Mouse (Mus musculus): Measurements from ENCODE around the gene Nutm1.

Nutm1 gene

DNA sequence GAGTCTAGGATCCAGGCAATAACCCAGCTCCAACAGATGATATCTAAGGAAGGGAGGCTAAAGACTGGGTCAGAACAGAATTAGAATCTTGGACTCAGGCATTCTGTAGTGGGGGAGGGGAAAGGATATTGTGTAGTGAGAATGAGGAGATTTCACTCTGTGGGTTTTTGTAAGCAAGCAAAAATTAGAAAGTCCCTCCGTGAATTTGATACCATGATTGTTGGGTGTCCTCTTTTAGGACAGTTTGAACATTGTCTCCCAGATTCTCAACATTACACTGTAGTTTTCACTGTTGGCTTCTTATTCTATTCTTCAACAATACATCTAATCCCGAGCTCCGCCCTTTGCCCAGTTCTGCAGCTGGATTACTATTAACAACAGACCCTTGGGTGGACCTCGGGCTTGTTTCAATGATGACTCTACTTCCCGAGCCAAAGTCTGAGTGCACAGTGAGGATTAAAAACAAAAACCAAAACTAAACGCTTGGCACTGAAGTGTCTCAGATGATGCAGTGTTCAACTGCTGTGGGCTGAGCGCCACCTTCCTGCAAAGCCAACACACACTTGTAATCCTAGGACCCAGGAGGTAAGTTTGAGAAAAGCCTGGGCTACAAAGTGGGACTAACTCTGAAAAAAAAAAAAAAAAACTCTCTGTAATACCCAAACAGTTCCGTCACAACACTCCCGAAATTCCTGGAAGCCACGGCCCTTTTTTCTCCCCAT, at the start of gene Nutm1:
Gene Nutm1 (minus strand): TSS at position 51 of the 722 bp plus-strand sequence.
- 63% methylated on average over 10 of the region's 10 CpGs for WGBS

DNA sequence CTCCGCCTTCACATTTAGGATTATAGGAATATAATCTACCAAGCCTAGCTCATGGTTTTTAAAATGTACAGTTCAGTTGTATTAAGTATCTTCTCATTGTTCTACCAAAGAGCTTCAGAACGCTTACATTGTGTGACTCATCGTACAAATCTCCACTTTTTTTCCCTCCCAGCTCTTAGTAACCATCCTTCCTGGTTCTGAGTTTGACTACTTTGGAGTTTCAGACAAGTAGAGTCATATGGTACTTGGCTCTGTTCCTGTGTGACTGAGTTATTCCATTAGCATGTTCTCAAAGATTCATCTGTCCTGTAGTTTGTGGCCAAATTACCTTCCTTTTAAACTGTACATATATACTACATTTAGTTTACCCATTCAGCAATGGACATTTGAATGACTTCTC, 49.6 kb upstream of the Nutm1 start:
- whole genome bisulfite sequencing, result 55% methylated on average over 3 of the region's 3 CpGs

DNA sequence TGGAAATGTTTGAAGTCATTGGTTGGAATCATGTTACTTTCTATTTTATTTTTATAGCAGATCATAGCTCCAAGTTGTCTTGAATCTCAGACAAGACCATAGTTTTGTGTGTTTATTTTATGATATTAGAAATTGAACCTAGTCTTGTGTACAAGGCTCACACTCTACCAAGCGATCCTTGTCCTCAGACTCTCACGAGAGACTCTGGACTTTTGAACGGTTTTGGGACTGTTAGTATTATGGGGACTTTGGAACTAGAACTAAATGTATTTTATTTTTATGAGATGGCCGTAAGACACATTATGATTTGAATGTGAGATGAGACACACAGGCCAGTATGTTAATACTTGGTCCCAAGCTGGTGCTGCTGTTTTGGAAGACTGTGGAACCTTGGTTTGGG, 39.1 kb upstream of the Nutm1 start:
- 87% methylated on average over 4 of the region's 4 CpGs for WGBS

DNA sequence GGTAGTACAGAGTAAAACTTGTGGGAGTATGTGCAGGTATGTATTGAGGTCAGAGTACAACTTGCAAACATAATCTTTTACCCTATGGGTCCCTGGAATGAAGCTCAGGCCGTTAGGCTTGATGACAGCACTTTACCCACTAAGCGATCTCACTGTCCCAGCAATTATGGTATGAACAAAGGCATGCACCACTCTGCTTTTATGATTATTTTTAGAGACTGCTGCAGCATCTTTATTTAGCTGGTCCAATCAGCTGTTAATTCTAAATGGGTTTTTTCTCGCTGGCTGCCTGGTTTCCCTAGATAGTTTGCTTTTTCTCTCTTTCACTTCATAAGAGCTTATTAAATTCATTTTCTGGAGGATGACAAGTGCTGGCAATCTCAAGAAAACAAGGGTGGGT, 37.1 kb upstream of the Nutm1 start:
- 40% methylated on average over 3 of the region's 3 CpGs for WGBS

DNA sequence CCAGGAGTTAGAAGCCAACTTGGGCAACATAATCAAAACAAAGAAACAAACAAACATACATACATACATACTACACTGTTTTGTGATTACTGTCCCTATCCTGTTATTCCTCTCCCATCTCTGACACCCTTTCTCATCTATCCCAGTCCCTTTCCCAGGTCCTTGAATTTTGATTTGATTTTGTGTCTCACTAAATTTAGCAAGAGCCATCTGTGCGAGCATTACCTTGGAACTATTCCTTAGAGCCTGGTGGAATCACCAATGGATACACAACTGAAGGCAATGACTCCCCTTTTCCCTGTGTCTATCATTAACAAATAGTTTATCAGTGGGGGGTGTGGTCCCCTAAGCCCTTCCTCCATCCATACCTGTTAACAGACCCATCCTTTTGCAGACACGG, 33.7 kb upstream of the Nutm1 start:
- 48% methylated on average over 2 of the region's 2 CpGs for WGBS

DNA sequence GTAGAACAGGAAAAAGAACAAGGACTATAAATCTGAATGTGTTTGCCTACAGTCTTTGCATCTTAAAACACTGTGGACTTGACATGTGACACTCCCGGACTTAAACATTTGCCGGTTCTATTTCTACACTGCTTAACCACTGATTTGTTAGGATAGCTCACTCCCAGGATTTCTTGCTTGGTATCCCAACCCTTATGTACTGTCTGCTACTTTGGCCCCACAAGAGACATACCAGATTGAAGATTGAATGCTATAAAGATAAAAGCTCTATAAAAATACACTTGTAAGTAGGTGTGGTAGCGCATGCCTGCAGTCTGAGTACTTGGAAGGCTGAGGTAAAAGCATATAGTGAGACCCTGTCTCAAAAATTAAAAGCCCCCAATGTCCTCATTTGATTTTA, 30.4 kb upstream of the Nutm1 start:
- 55% methylated on average over 3 of the region's 3 CpGs for WGBS

DNA sequence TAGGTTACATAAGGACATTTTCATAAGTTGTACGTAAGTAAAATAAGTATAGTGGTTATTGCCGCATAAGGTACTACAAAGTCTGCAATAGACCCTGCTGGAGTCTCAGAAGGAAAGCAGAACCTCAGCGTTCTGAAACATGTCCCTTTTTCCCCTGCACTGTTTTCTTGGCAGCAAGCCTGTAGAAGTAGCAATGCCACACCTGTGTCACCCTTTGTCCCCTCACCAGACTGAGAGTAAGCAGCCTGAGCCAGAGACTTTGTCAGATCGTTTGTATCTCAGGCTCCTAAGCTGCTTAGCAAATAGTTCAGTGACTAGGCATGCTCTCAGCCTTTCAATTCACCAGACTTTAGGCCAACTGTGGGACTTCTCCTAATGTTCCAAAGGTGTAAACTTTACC, 28.0 kb upstream of the Nutm1 start:
- WGBS, result 54% methylated on average over 4 of the region's 4 CpGs

DNA sequence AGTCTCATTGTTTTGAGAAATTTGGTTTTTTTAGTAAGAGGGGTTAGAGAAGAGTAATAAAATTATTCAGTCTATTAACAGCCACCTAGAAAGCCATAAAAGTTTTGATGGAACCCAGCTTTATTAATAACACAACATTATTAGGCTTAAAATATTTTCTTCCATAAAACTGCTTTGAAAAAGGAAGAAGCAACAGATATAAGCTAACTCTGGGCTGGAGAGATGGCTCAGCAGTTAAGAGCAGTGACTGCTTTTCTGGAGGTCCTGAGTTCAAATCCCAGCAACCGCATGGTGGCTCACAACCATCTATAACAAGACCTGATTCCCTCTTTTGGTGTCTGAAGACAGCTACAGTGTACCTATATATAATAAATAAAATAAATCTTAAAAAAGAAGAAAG, 27.0 kb upstream of the Nutm1 start:
- 100% methylated on average over 1 of the region's 1 CpGs for WGBS

DNA sequence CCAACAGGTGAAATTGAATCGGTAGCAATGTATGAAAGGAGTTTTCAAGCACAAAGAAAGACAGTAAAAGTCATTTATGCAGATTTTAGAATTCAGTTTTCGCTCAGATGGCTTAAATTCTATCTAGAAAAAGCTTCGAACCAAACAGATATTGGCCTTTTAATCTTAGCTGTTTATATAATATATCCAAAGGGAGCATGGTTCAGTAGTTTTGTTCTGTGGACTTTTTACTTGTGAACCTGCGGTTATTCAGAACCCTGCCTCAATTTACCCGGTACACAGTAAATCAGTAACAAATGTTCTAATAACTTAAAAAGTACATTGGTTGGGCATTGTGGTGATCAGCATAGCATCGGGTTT, 25.9 kb upstream of the Nutm1 start:
- 60% methylated on average over 6 of the region's 6 CpGs for WGBS

DNA sequence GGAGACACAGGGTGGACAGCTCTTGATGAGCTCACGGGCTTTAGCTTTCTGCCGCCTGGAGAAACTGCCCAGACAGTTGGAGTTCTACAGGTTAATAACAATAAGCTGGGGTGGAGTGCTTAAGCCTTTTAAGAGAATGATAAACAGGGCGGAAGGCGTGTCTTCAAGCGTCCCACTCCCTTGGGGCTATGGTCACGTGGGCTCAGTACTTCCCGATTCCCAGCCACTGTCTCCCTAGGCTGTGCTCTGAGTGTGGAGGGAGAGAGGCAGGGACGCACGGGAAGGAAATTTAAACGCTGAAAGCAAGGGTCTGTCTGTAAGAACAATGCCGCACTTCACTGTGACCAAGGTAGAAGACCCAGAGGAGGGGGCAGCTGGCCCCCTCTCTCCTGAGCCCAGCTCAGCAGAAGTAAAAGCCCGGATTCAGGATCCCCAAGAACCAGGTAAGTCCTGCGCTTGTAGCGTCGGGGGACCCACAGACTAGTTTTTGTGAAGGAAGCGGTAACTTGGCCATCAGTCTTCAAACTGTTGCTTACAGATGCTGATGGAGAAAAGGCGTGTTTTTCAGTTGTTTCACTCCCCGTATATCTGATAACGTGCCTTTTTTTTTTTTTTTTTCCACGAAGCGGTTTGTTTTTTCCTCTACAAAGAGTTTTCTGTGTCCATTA, 25.4 kb upstream of the Nutm1 start:
- WGBS, result 9% methylated on average over 21 of the region's 21 CpGs

DNA sequence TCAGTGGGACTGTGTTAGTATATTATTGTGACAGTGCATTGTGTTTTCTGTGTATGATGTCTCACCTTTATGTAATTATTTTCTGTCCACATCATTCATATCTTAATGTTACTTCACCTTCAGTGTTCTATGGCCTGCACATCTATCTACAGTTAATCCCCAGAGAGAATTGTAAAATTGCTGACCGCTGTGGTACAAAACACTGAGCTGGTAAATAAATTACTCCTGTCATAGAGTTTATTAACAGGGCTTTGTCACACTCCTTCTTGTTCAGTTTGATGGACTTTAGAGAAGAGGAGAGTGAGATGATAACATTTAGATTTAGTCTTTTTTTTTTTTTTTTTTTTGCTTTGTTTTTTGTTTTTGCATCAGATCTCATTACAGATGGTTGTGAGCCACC, 23.8 kb upstream of the Nutm1 start:
- WGBS, result 95% methylated on average over 1 of the region's 1 CpGs

DNA sequence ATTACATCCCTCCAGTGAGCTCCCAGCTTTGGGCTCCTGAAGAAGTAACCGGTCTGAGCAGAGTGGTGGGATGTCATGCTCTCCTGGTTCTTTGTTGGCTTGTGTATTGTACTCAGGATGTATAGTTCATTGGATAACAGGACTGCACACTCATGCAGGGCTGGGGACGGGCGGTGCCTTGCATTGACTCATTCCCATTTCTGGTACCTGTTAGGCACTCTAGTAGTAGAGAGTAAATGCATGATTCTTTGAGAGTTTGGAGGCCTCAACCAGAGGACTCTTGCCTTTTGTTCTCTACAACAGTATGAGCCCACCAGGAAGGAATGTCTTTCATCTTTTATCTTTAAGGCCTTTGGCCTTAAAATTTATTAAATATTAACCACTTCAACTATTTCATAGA, 17.8 kb upstream of the Nutm1 start:
- 95% methylated on average over 3 of the region's 3 CpGs for WGBS

DNA sequence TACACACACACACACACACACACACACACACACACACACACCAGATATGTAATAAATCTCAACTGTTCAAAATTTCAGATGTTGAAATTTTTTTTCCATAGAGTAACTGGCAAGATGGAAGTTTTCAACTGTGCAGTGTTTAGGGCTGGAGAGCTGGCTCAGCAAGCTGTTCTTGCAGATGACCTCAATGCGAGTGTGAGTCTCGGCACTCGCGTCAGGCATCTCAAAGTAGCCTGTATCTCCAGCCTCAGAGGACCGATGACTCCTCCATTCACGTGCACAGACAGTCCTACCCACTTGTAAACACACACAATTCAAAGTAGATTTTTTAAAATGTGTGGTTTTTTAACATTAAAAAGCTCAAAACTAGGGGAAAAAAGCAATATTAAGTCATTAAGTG, 14.4 kb upstream of the Nutm1 start:
- WGBS, result 54% methylated on average over 6 of the region's 6 CpGs

DNA sequence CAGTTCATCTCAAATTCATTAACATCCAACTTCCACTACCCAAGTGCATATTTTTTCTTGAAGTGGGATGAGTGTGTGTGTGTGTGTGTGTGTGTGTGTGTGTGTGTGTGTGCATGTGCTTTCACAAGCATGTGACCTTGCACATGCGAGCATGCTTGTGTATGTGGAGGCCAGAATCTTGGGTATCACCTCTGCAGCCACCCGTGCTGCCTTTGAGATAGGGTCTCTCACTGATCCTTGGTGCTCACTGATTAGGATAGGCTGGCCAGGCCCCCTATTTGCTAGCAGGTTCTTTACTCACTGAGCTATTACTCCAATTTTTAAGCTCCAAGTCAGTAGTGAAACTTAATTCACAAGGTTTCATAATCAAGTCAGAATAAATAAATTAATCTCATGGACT, 13.8 kb upstream of the Nutm1 start:
- WGBS, result 96% methylated on average over 2 of the region's 2 CpGs

DNA sequence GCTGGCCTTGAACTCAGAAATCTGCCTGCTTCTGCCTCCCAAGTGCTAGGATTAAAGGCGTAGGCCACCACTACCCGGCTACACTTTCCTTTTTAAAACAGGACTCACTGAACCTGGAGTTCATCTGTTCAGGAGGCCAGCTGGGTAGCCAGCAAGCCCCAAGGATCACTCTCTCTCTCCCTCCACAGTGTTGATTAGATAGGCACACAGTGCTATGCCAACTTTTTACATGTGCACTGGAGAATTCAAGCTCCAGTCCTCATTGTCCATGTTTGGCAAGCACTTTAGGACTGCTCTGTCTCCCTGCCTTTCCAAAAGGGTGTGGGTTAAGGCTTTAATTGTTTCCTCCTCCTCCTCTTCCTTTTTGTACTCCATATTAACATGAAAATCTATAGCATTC, 10.9 kb upstream of the Nutm1 start:
- 79% methylated on average over 2 of the region's 2 CpGs for WGBS

DNA sequence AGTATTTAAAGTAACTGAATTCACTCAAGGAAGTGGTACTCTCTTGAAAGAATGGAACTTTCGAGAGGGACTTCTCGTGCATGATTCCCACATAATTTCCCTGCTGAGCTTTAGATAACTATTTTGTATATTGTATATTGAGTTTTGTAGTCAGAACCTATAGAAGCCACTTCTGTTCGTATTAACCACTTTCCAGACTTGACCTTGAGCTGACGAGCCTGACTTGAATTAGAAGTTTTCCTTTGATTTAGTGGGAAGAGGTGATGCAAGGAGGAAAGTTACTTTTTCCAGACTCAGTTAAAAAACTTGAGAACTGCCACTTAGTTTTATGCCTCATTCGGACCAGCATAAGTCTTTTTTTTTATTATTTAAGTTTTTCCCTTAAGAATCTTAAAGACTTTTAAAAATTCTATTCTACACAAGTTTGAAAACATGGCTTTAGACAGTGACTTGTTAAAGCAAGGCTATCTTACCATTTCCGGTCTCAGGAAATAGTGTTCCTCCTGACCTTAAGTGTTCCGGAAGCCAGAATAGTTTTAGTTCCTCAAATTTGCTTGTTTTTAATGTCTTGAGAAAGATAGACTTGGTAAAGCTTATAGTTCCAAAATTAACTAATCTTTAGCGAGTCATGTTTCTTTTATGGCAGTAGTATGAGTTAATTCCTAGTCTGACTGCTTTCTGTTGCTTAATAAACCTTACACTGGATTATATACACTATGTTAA, 8.6 kb upstream of the Nutm1 start:
- 31% methylated on average over 8 of the region's 8 CpGs for WGBS

DNA sequence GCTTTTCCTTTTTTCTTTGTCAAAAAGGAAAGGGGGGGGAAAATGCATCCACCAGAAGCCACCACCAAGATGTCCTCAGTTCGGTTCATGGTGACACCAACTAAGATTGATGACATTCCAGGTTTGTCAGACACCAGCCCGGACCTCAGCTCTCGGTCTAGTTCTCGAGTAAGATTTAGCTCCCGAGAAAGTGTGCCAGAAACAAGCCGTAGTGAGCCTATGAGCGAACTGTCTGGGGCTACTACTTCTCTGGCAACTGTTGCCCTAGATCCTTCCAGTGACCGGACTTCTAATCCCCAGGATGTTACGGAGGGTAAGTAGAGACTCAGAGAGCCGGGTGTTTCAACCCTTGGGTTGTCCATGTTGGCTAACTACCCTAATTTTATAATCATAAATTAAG, 7.7 kb upstream of the Nutm1 start:
- under 1% methylated on average over 10 of the region's 10 CpGs for WGBS

DNA sequence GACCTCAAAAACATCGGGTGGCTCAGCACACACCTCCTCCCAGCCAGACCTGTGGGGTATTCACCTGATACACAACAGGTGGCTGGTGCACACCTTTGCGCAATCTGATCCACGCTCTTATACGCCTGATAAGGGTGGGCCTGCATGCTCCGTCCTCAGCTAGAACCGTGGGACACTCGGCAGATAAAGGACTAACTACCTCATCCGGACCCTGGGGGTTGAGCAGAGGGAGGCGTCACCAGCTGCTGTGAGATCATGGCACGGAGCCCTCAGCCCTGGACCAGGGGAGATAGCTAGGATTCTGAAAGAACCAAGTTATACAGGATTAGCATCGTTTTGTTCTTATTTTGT, 7.1 kb upstream of the Nutm1 start, which contains the start of gene Gm21985:
Gene Gm21985 (plus strand): TSS at position 73 of the 351 bp plus-strand sequence.
- WGBS, result 0% methylated on average over 11 of the region's 11 CpGs

DNA sequence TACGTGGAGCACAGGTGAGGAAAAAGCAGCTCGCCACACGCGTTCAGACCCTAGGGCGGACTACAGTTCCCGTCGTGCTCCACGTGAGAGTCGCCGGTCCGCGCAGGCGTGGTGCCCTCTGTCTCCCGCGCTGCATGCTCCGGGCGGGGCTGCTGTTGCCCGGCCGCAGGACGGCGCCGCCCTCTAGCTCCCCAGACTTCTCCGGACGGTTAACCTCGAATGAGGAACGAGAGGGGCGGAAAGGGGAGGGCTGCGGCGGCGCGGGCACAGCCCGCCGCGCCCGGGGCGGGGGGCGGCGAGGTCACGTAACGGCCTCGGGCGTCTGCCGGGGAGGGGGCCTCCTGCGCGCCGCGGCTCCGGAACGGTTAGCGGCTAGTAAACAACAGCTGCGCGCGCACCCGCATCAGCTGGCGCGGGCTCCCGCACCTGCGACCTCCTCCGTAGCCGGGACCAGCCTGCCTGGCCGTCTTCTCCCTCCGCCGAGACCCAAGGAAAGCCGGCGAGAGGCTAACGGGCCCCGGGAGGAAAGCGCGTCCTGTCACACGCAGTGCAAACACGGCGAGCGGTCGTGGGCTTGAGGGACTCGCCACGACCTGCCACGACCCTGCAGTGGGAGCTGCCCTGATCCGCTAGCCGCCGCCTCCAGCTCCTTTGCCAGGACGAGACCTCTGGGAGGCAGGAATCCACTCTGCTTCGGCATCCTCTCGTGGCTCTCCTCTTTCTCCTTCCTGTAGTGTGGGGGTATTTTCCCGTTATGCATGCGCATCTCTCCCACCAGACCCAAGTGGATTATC, 6.6 kb upstream of the Nutm1 start, which contains the start of gene Slc12a6:
Gene Slc12a6 (plus strand): TSS at position 378 of the 794 bp plus-strand sequence.
- under 1% methylated on average over 85 of the region's 85 CpGs for WGBS

DNA sequence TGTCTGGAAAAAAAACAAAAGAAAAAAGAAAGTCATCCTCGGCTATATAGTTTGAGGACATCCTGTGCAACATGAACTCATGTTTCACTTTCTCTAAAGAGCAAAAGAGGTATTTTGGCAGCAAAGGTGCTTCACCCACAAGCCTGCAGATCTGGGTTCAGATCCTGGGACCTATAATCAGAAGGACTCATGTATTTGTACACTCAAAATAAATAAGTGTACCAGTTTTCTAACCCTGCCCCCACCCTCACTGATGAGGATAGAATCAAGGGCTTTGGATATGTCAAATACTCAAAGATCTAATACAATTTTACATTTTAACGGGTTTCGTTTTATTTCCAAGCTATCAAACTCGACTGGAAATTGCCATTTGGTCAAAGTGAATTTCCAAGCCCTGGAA, 5.3 kb upstream of the Nutm1 start:
- 73% methylated on average over 4 of the region's 4 CpGs for WGBS

DNA sequence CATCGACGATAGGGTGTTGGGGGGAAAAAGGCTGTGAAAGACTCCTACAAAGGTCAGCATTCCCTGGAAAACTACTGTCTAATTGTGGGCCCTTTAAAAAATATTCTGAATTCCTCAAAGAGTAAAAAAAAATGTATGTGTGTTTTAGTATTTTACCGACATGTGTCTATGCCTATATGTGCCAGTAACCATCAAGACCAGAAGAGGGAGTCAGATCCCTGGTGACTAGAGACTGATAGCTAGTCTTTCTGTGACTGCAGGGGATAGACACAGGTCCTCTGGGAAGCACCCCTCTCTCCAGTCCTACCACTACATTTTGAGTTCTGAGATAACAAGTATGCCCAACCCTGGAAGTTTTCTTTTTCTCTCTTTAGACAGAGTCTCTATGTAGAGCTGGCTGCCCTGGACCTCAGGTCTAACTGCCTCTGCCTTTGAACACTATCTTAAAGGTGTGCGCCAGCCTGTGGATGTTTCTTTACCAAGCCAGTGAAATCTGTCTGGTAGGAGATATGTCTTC, 3.7 kb upstream of the Nutm1 start:
- WGBS, result 28% methylated on average over 4 of the region's 4 CpGs

All from cerebral cortex, adult 2 months (tissue).